Mouse (Mus musculus): ENCODE measurements around the gene Gm7030.
A peak's percentile ranks its signal among the peaks of the same experiment; 100 is the strongest.
"Not testable (repeated sequence)": the region's sequence is repeated elsewhere in the genome, so short reads cannot be mapped to it uniquely, and the experiment has no call there.

The Gm7030 gene

GRCm38 (mm10) chr17:36082519-36083232, 46.5 kb downstream of the Gm7030 start:
- DNase-seq (ENCODE audit: extremely low read depth, low read depth): not testable (repeated sequence)

- DNase-seq (ENCODE audit: extremely low read depth, low read depth): not testable (repeated sequence)
Observed at GRCm38 (mm10) chr17:36081901-36082300, 47.3 kb downstream of the Gm7030 start.

- peak; percentile 66 for DNase-seq (ENCODE audit: extremely low read depth, low read depth)
Observed at GRCm38 (mm10) chr17:36060829-36061228, 68.4 kb downstream of the Gm7030 start.

All from MEL-GATA-1-ER (cell line).